Mouse (Mus musculus) thymus, postnatal 14 days (tissue): Measurements from ENCODE around the gene Ercc5.

Experiments
- DNase-seq: peaks from one replicate; pipeline ENCODE4 v3.0.0; 2021

Ercc5 gene

DNA sequence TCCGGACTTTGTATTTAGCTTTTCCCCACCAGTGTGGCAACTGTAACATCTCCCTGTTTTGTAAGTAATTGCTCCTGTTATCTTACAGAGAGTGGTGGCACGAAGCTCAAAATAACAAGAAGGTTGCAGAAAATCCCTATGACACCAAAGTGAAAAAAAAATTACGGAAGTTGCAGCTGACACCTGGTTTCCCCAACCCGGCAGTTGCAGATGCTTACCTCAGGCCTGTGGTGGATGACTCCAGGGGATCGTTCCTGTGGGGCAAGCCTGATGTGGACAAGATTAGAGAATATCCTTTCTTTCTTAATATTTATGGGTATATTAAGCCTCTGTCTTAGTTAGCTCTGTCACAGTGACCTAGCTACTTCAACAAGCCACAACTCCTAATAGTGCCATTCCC, 30.5 kb downstream of the Ercc5 start:
- DNase-seq, result no peak

DNA sequence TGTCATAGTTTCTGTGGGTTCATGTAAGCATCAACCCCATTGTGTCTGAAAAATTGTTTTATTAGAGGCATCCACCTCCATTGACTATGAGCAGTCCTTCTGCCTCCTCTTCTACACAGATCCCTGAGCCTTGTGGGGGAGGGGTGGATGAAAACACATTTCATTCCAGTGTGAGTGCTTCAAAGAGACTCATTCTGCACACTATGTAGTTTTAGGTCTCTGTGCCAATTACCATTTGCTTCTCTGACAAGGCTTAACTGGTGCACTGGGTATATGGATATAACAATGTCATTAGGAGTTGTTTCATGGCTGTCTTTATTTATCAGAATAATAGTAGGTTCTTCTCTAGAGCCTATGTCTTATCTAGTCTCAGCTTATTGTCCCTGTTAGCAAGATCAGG, 38.9 kb downstream of the Ercc5 start:
- no peak for DNase-seq

DNA sequence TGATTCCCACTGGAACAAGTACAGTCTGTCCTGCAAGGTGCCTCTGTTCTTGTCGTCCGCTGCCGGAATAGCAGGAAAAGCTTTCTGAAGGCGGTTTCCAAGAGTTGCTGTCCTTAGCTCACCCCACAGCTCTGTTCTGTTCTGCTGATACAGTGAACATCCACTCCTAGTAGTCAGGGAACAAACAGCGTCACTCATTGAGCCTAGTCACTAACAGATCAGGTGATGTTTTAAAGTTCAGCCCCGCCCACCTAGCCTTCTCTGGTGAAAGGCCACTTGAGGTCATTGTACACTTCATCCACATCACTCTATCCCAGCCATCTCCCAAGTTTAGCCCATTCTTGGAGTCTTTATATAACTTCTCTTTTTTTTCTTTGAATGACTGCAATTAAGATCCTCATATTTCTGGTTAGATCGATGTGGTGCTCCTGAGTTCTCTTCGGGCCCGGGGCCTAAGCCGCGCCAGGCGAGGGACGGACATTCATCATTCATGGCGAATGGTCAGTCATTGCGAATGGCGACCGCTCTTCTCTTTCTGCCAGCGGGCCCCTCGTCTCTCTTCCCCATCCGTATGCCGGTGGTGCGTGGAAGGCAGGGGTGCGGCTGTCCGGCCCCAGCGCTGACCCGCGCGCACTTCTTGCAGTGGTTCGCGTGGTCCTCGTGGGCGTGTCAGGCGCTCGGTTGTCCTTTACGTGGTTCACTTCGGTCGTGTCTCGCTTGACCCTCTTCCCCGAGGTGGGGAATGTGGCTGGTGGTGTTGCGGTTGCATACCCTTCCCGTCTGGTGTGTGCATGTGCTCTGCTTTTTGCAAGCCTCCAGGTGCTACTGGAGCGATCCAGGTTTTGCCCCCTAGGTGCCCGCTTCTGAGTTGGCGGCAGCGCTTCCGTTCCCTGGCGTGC, 51.0 kb downstream of the Ercc5 start:
- DNase-seq, result no peak

DNA sequence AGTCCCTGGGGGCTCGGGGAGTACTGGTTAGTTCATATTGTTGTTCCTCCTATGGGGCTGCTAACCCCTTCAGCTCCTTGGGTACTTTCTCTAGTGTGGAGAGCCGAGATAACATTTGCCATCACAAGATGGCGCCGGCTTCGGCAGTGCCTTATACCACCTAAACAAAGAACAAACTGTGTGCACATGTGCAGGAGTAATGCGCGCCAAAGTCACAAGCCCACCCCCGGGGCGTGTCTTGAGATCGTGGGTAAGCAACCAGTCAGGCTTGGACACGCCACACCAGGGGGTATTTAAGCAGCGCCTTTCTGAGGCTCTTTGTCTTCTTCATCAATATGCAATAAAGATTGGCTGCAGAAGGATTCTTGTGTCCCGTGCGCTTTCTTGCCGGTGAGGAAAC, 55.3 kb downstream of the Ercc5 start:
- no peak for DNase-seq

DNA sequence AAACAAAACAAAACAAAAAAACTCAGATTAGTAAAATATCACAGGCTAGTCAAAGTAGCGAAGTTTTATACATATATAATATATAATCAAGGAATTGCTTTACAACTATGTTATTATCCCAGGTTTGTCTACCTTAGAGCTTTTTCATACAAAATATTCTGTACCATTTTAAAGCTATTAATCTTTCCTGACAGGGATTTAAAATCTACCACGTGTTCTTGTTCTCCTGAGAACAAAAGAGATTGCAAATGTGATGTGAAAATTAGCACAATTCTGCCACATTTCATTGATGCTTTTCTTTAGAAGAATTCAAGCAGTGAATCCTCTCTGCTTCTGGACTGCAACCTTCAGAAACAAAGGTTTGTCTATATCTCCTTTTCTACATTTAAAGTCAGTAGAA, 66.9 kb downstream of the Ercc5 start:
- no peak for DNase-seq

DNA sequence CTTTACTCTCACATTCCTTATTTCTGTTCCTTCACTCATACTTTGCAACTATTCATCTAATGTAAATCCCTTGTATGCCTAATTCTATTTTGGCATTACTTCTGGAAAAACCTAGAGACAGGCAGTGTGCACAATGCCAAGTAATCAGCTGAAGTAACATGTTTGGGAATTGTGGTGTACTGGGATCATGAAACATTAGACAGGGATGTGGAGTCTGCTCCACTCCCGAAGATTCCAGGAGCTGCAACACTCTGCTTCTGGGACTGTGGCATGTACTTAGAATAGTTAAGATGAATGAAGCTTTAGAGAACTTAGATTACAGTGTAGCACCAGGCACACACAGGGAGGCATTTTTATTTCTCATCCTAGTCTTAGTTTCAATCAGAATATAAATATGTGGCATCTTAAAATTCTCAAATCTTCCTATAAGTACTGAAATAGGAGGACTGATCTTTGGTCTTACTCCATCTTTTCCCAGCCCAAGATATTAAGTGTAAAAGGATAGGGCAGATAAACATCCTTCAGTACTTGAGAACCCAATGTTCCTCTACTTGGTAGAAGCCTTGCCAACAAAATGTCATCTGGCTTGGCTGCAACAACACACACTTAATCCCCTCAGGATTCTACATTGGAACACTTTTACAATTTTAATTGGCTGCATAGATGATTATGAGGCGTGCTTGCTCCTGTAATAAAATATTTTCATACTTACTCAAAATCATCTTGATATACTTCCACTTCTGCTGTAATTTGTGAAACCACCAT, 69.0 kb downstream of the Ercc5 start:
- DNase-seq, result no peak

DNA sequence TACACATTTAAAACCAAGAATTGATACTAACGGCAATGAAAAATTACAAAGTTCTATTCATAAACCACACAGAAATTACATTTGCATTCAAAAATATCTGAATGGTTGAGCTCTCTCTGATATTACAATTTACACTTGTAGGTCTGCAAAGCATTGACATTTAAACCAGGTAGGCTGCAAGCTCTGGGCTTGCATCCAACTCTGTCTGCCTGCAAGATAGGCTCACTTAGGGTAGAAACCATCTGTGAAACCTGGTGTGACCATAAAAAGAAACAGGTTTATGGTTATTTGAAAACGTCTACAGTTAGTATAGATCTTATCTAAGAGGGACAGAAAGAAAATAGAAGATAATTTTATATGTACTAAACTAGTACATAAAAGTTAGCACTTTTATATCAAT, 69.6 kb downstream of the Ercc5 start:
- DNase-seq, result no peak

DNA sequence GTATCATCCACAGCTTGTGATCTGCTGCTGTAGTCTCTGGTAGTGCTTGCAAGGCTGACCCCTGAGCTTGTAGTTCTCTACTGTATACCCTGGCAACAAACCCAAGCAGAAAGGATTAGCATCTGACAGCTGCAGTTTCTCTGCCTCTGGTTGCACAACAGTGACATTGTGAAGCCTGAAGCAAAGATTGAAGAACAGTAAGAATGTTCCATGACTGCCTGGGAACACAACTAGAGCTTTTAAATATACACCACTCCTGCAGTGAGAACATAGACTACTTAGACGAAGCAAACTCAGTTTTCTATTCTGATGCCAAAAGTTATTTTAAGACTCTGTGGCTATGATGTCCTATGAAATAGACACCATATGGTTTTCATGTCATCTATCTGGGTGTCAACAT, 71.3 kb downstream of the Ercc5 start, which contains the start of gene Mettl21e:
Mettl21e (minus strand) TSS at position 86 of the 400 bp plus-strand sequence.
- DNase-seq, result no peak

DNA sequence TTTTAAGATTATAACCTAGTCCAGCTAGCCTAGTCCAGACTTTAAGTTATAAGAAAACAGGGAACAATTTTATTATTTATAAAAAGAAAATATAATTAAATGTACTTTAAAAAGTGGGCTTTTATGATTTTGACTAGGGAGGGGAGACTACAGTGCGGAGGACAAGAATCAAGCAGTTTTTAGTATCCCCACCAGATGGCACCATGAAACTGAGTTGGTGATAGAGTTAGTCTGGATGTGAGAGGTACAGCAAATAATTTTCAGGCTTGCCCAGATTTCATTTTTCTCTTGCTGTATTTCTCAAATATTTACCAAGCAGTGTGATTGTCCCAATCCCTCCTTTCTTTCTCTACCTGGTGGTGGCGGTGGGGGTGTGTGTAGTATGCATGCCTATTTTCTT, 81.5 kb downstream of the Ercc5 start:
- no peak for DNase-seq
